Mouse (Mus musculus) erythroblast, embryonic 14.5 days (primary cell): Measurements from ENCODE around the gene Mymx.

Experiments used
- GATA1 ChIP-seq: IDR thresholded peaks from 2 replicates; pipeline ENCODE4 v1.6.1; 2012; ENCODE audit warnings: low read length, inconsistent platforms, mixed read lengths
- TAL1 ChIP-seq: IDR thresholded peaks from 3 replicates; pipeline ENCODE4 v1.6.1; 2012; ENCODE audit warnings: low read length, inconsistent platforms, mixed read lengths

- TF ChIP-seq TAL1: no peak
- no peak for TF ChIP-seq GATA1
Observed at GRCm38 (mm10) chr17:45585725-45586448, 16.0 kb downstream of the Mymx start.
